Mouse (Mus musculus) testis, adult 2 months (tissue): ENCODE results near the gene Gsdma3. TPM values are rescaled to one million over a fixed set of nuclear protein-coding genes. Genes with fewer than 3 reads are reported as not detected.
A peak's percentile ranks its signal among the peaks of the same experiment; 100 is the strongest.
"Not testable (repeated sequence)": the region's sequence is repeated elsewhere in the genome, so short reads cannot be mapped to it uniquely, and the experiment has no call there.

Source experiments
- H3K27ac ChIP-seq: fragments of 200-500 bp; 2 replicates; pipeline ENCODE4 v1.5.1; 2012; ENCODE audit warnings: low read depth, low read length; ENCODE audit not compliant: control insufficient read depth, insufficient read depth
- H3K27me3 ChIP-seq: fragments of 200-500 bp; 2 replicates; pipeline ENCODE4 v1.6.1; 2012; ENCODE audit warnings: mild to moderate bottlenecking, low read length, moderate library complexity; ENCODE audit not compliant: control insufficient read depth, insufficient read depth
- H3K36me3 ChIP-seq: fragments of 200-500 bp; 2 replicates; pipeline ENCODE4 v1.6.1; 2012; ENCODE audit warnings: mild to moderate bottlenecking, low read length; ENCODE audit not compliant: control insufficient read depth, insufficient read depth
- H3K4me1 ChIP-seq: fragments of 200-500 bp; 2 replicates; pipeline ENCODE4 v1.6.1; 2012; ENCODE audit warnings: low read length; ENCODE audit not compliant: control insufficient read depth, insufficient read depth
- H3K4me3 ChIP-seq: fragments of 200-500 bp; 2 replicates; pipeline ENCODE4 v1.5.1; 2012; ENCODE audit warnings: low read depth, mild to moderate bottlenecking, low read length, moderate library complexity, mixed read lengths; ENCODE audit not compliant: control insufficient read depth
- CTCF ChIP-seq: fragments of 200-500 bp; IDR thresholded peaks from 2 replicates; pipeline ENCODE4 v1.5.1; 2012; ENCODE audit warnings: low read depth, mild to moderate bottlenecking, inconsistent platforms, low read length, moderate library complexity; ENCODE audit not compliant: control insufficient read depth, insufficient read depth, insufficient replicate concordance
- POLR2A ChIP-seq: fragments of 200-500 bp; IDR thresholded peaks from 2 replicates; pipeline ENCODE4 v1.6.1; 2012; ENCODE audit warnings: low read depth, mild to moderate bottlenecking, inconsistent platforms, low read length, moderate library complexity; ENCODE audit not compliant: control insufficient read depth
- polyA plus RNA-seq: library from polyadenylated mRNA; depleted of rRNA; stranded (reverse); fragments of >200 nt; gene quantifications from 2 replicates; pipeline ENCODE4 v1.2.3, GENCODE M21; 2012

Gsdma3 gene
- polyA plus RNA-seq, 1 experiment: 0.20 TPM

GRCm38 (mm10) chr11:98655076-98655475 is 28.9 kb downstream of the Gsdma3 start:
- peak overlapping the region; percentile 44; the same call in 1 of the 2 replicates for H3K4me3 ChIP-seq
- TF ChIP-seq CTCF: peak; percentile 78; the same call in 1 of the 2 replicates
- H3K4me1 ChIP-seq, H3K27me3 ChIP-seq, H3K36me3 ChIP-seq, H3K27ac ChIP-seq: not testable (repeated sequence)

GRCm38 (mm10) chr11:98660517-98660916 is 34.4 kb downstream of the Gsdma3 start:
- Histone ChIP-seq H3K27me3 (no peaks in the 10 kb centered on the region), H3K4me3 (no peak overlapping the region), H3K4me1 (no peaks in the 10 kb centered on the region), H3K36me3 (no peaks in the 10 kb centered on the region), H3K27ac (no peak overlapping the region)
- no peak for TF ChIP-seq POLR2A
- TF ChIP-seq CTCF: peak; percentile 50; the same call in 1 of the 2 replicates

- no peaks in the 10 kb centered on the region for H3K36me3 ChIP-seq
- H3K27me3 ChIP-seq: no peaks in the 10 kb centered on the region
- H3K4me3 ChIP-seq: no peak within 1 kb of the TSS
- H3K27ac ChIP-seq: no peak within 1 kb of the TSS
- TF ChIP-seq POLR2A (no peak), CTCF (no peak)
- H3K4me1 ChIP-seq: no peaks in the 10 kb centered on the region
Measured at GRCm38 (mm10) chr11:98664091-98664490, 37.9 kb downstream of the Gsdma3 start, which contains the start of gene Gsdma. Gsdma (plus strand) TSS chr11:98664351.

- no peaks in the 10 kb centered on the region for H3K36me3 ChIP-seq
- H3K27ac ChIP-seq: no peak overlapping the region
- H3K27me3 ChIP-seq: no peaks in the 10 kb centered on the region
- peaks cover 5% of the 10 kb centered on the region; the same call in 1 of the 2 replicates for H3K4me1 ChIP-seq
- no peak overlapping the region for H3K4me3 ChIP-seq
- no peak for TF ChIP-seq POLR2A
- TF ChIP-seq CTCF: no peak
Measured at GRCm38 (mm10) chr11:98668984-98669383, 42.8 kb downstream of the Gsdma3 start.

- peaks cover 5% of the 10 kb centered on the region; the same call in 1 of the 2 replicates for H3K4me1 ChIP-seq
- no peak overlapping the region for H3K27ac ChIP-seq
- no peaks in the 10 kb centered on the region for H3K36me3 ChIP-seq
- TF ChIP-seq POLR2A (no peak), CTCF (no peak)
- H3K27me3 ChIP-seq: no peaks in the 10 kb centered on the region
- H3K4me3 ChIP-seq: no peak overlapping the region
Measured at GRCm38 (mm10) chr11:98671284-98671815, 45.2 kb downstream of the Gsdma3 start.

GRCm38 (mm10) chr11:98671857-98672256 is 45.7 kb downstream of the Gsdma3 start:
- no peaks in the 10 kb centered on the region for H3K36me3 ChIP-seq
- peaks cover 5% of the 10 kb centered on the region; the same call in 1 of the 2 replicates for H3K4me1 ChIP-seq
- no peak overlapping the region for H3K27ac ChIP-seq
- H3K27me3 ChIP-seq: no peaks in the 10 kb centered on the region
- no peak for TF ChIP-seq POLR2A
- H3K4me3 ChIP-seq: peak overlapping the region; percentile 21; the same call in 1 of the 2 replicates

GRCm38 (mm10) chr11:98672482-98672881 is 46.3 kb downstream of the Gsdma3 start:
- TF ChIP-seq CTCF (no peak), POLR2A (no peak)
- Histone ChIP-seq H3K36me3 (no peaks in the 10 kb centered on the region), H3K27me3 (no peaks in the 10 kb centered on the region), H3K4me3 (peak overlapping the region; percentile 74), H3K27ac (no peak overlapping the region; the same call in 1 of the 2 replicates), H3K4me1 (peaks cover 5% of the 10 kb centered on the region; the same call in 1 of the 2 replicates)
